Mouse (Mus musculus) liver, adult 2 months (tissue): ENCODE data around the gene Trappc6a. TPM values are rescaled to one million over a fixed set of nuclear protein-coding genes. Genes with fewer than 3 reads are reported as not detected.

Experiments used
- DNase-seq: peaks from one replicate; pipeline ENCODE4 v3.0.0-alpha.2; 2011; ENCODE audit warnings: low read depth, low spot score; ENCODE audit errors: extremely low read depth
- H3K27ac ChIP-seq: fragments of 200-500 bp; replicated peaks from 2 replicates; pipeline ENCODE4 v1.5.1; 2012; ENCODE audit warnings: low read depth, mild to moderate bottlenecking, control low read depth, inconsistent platforms, low read length; ENCODE audit not compliant: insufficient read depth
- H3K27me3 ChIP-seq: fragments of 200-500 bp; 2 replicates; pipeline ENCODE4 v1.6.1; 2012; ENCODE audit warnings: mild to moderate bottlenecking, moderate library complexity, low read length, inconsistent platforms; ENCODE audit not compliant: control insufficient read depth, insufficient read depth
- H3K36me3 ChIP-seq: fragments of 200-500 bp; 2 replicates; pipeline ENCODE4 v1.6.1; 2012; ENCODE audit warnings: low read length, inconsistent platforms; ENCODE audit not compliant: control insufficient read depth, insufficient read depth
- H3K4me1 ChIP-seq: fragments of 200-500 bp; 2 replicates; pipeline ENCODE4 v1.6.1; 2011; ENCODE audit warnings: low read length; ENCODE audit not compliant: control insufficient read depth, insufficient read depth
- H3K4me3 ChIP-seq: fragments of 200-500 bp; 2 replicates; pipeline ENCODE4 v1.5.1; 2011; ENCODE audit warnings: low read depth, mild to moderate bottlenecking, control low read depth, low read length, moderate library complexity; ENCODE audit not compliant: insufficient read depth
- H3K79me2 ChIP-seq: fragments of 200-500 bp; 2 replicates; pipeline ENCODE4 v1.6.1; 2012; ENCODE audit warnings: inconsistent platforms, mild to moderate bottlenecking, low read length, moderate library complexity; ENCODE audit not compliant: control insufficient read depth, insufficient read depth
- H3K9ac ChIP-seq: fragments of 200-500 bp; 2 replicates; pipeline ENCODE4 v1.6.1; 2012; ENCODE audit warnings: low read depth, mild to moderate bottlenecking, control low read depth, inconsistent platforms, low read length
- CTCF ChIP-seq: fragments of 200-500 bp; IDR thresholded peaks from 2 replicates; pipeline ENCODE4 v1.5.1; 2011; ENCODE audit warnings: low read depth, low read length, control low read depth
- POLR2A ChIP-seq: fragments of 200-500 bp; IDR thresholded peaks from 2 replicates; pipeline ENCODE4 v1.6.1; 2011; ENCODE audit warnings: low read length, control low read depth; ENCODE audit not compliant: insufficient read depth; ENCODE audit errors: extremely low read depth
- WGBS: fragments of 180-500 bp; shearing (Covaris S2); methylation state at CpG from one replicate; pipeline ENCODE4 v1.1.7; 2018; 5-methylcytosine and 5-hydroxymethylcytosine counted together
- polyA plus RNA-seq: library from polyadenylated mRNA; depleted of rRNA; stranded (reverse); fragments of >200 nt; gene quantifications from 2 replicates; pipeline ENCODE4 v1.2.3, GENCODE M21; 2012
- total RNA-seq: library from RNA; depleted of rRNA; stranded (reverse); fragments of >200 nt; gene quantifications from 2 replicates; pipeline ENCODE4 v1.2.3, GENCODE M21; 2014

Gene Trappc6a
- total and polyA plus RNA-seq, 2 experiments: 25.5 to 58.2 TPM

DNA sequence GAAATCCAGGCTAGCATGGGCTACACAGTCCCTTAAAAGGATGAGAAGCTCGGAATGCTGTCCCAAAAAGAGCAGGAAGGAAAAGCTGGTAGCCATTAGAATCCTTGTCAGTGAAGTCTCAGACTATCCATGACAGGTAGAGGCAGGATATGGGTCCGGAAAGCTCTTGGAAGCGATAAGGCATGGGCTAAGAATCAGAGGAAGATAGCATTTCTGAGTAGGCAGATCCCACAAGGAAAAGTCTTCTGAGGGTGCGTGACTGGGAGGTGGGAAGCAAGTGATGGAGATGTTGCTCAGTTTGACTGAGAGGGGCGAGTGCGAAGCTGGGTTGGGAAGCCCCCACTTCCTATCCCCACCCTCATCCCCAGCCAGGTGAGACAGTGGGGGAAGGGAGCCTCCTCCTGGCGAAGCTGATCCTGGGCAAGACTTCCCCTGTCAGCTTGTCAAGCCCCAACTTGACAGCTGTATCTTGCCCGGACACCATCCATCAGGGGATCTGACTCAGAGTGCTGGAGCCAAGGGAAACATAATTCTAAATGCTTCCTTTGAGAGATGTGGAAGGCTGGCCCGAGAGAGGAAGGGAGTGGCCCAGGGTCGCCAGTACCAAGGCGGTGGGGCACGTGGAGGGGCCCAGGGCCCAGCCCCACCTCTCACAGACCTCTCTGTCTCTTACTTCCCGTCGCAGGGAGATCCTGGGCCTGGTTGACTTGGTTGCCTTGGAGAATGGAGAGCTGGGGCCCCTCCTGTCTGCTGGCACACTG lies 30.4 kb upstream of the Trappc6a start:
- peaks cover 3% of the 10 kb centered on the region for H3K4me1 ChIP-seq
- no peak overlapping the region for H3K4me3 ChIP-seq
- WGBS: 48% methylated on average over 14 of the region's 14 CpGs
- TF ChIP-seq CTCF: no peak
- TF ChIP-seq POLR2A: no peak
- H3K27me3 ChIP-seq: peaks cover 5% of the 10 kb centered on the region; the same call in 1 of the 2 replicates
- no peak overlapping the region; the same call in 1 of the 2 replicates for H3K27ac ChIP-seq
- H3K9ac ChIP-seq: no peak overlapping the region
- no peaks in the 10 kb centered on the region for H3K36me3 ChIP-seq
- no peaks in the 10 kb centered on the region for H3K79me2 ChIP-seq
- no peak for DNase-seq

DNA sequence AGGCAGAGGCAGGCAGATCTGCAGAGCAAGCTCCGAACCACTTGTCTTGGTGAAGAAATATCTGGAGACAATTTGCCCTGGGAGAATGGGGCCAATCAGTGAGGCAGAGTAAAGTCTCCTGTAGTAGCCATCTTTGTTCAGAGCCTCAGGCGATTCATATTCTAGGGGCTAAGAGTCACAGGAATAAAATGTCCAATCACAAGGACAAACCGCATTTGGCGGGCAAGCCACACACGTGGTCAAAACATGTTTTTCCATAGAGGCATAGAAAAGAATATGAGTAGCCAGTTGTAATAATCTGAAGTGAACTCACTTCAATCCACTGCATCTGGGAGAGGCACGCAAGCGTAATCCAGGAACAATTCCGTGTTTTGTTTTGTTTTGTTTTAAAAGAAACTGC lies 24.9 kb upstream of the Trappc6a start:
- H3K4me1 ChIP-seq: peaks cover 1% of the 10 kb centered on the region; the same call in 1 of the 2 replicates

DNA sequence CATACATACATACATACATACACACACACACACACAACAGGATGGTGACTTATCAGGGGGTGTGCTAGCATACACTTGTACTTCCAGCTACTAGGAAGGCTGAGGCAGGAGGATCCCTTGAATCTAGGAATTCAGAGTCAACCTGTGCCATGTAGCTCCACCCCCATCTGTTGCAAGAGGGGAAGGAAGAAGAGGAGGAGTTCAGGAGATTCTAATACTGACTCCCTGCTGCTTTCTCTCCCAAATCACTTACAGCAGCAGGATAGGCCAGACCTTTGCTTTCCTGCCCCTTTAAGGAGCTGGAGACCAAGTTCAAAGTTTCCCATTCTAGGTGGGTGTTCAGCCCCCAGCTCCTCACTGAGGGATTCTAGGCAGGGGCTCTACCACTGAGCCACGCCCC lies 22.7 kb upstream of the Trappc6a start:
- WGBS: 100% methylated on average over 1 of the region's 1 CpGs
- TF ChIP-seq CTCF: no peak
- TF ChIP-seq POLR2A: no peak
- no peak for DNase-seq

More for the DNA sequence above, 24.9 kb upstream of the Trappc6a start:
- TF ChIP-seq POLR2A (no peak), CTCF (no peak)
- no peaks in the 10 kb centered on the region for H3K27me3 ChIP-seq
- no peaks in the 10 kb centered on the region for H3K79me2 ChIP-seq
- no peak overlapping the region for H3K27ac ChIP-seq
- WGBS: 89% methylated on average over 8 of the region's 8 CpGs
- no peak overlapping the region for H3K4me3 ChIP-seq
- no peak for DNase-seq
- H3K9ac ChIP-seq: no peak overlapping the region
- H3K36me3 ChIP-seq: no peaks in the 10 kb centered on the region

DNA sequence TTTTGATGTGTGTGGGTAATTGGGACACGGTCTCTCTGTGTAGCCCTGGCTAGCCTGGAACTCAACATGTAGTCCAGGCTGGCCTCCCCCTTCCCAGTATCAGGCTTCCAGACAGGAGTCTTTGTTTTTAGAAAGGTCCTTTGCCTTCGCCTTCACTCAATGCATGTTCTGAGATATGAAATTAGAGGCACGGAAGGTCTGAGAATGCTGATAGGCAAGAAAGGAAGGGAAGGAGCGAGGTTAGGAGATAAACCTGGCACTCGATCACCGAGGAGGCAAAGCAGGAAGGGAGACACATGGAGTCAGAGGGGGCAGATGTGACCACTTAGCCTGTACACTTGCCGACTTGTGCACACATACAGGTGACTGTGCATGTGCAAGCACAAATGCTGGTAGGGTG lies 21.6 kb upstream of the Trappc6a start:
- WGBS: 79% methylated on average over 7 of the region's 7 CpGs
- no peaks in the 10 kb centered on the region for H3K36me3 ChIP-seq
- peaks cover 5% of the 10 kb centered on the region for H3K27me3 ChIP-seq
- DNase-seq: no peak
- peaks cover 1% of the 10 kb centered on the region; the same call in 1 of the 2 replicates for H3K4me1 ChIP-seq
- H3K4me3 ChIP-seq: no peak overlapping the region
- TF ChIP-seq POLR2A (no peak), CTCF (no peak)
- no peaks in the 10 kb centered on the region for H3K79me2 ChIP-seq
- 0 out of 2 replicates have a peak overlapping the region, but pooled peaks have one; percentile 18 for H3K27ac ChIP-seq
- no peak overlapping the region for H3K9ac ChIP-seq

More for the DNA sequence above, 22.7 kb upstream of the Trappc6a start:
- H3K9ac ChIP-seq: no peak overlapping the region
- no peaks in the 10 kb centered on the region for H3K79me2 ChIP-seq
- H3K27me3 ChIP-seq: peaks cover 5% of the 10 kb centered on the region
- H3K4me1 ChIP-seq: peaks cover 1% of the 10 kb centered on the region; the same call in 1 of the 2 replicates
- no peak overlapping the region for H3K27ac ChIP-seq
- no peaks in the 10 kb centered on the region for H3K36me3 ChIP-seq
- H3K4me3 ChIP-seq: no peak overlapping the region

DNA sequence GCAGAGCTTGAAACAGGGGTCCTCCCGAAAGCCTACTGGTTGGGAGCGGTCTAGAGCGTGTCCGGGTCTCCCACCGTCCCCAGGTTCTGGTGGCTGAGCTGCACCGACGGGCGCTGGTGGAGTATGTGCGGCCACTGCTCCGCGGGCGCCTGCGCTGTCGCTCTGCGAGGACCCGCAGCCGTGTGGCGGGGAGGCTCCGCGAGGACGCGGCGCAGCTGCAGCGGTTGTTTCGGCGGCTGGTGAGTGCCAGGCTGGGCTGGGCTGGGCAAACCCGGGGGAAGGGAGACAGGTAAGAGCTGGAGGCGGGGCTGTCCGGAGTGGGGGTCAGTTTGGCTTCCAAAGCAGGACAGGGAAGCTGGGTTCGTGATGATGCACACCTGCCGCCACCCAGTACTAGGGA lies 18.7 kb upstream of the Trappc6a start:
- no peak for DNase-seq
- WGBS: 25% methylated on average over 31 of the region's 31 CpGs
- TF ChIP-seq POLR2A: no peak
- no peak for TF ChIP-seq CTCF
- Histone ChIP-seq H3K4me1 (peaks cover 3% of the 10 kb centered on the region; the same call in 1 of the 2 replicates), H3K79me2 (no peaks in the 10 kb centered on the region), H3K9ac (no peak overlapping the region), H3K27ac (no peak overlapping the region), H3K36me3 (no peaks in the 10 kb centered on the region), H3K4me3 (no peak overlapping the region), H3K27me3 (peaks cover 5% of the 10 kb centered on the region)

DNA sequence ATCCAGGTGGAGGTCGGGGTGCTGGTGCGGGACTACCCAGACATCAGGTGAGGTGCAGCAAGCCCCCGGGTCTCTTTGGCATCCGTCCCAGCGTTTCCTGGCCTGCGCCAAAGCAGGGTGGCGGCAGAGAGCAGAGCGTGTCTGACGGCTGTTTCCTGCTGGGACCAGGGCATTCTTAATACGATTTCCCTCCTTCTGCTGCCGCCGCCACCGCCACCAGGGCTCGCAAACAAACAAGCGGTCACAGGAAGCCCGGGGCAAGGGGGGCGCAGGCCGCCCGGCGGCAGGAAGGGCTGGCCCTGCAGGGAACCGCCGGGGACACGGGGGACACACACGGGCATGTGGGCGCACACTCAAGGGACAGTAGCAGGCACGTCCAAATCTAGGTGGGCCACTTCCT lies 16.5 kb upstream of the Trappc6a start:
- Histone ChIP-seq H3K4me1 (peaks cover 2% of the 10 kb centered on the region; the same call in 1 of the 2 replicates), H3K4me3 (no peak overlapping the region), H3K79me2 (no peaks in the 10 kb centered on the region), H3K9ac (peak overlapping the region; percentile 15; the same call in 1 of the 2 replicates), H3K27ac (peak overlapping the region; percentile 20), H3K36me3 (no peaks in the 10 kb centered on the region), H3K27me3 (peaks cover 5% of the 10 kb centered on the region)
- DNase-seq: no peak
- TF ChIP-seq CTCF (peak; percentile 28; the same call in 1 of the 2 replicates), POLR2A (no peak)
- 9% methylated on average over 26 of the region's 26 CpGs for WGBS
